Comparison of ENCODE assay signal across 9 mouse cellular contexts in genomic region chr9:120586546-120586945, GRCm38 (mm10). TPM values are rescaled to one million over a fixed set of nuclear protein-coding genes. Genes with fewer than 3 reads are reported as not detected.
DNase-seq lines count a peak whose midpoint lies in the region; ATAC-seq and TF ChIP-seq lines count a peak whose summit lies in the region.
"Had no signal": no experiment of that assay in that cellular context is flagged by ENCODE, and none has a peak within 500 bp of the region (broad histone marks: within the 10 kb centered on the region; RNA-seq: fewer than 3 reads in every experiment).

No protein-coding gene starts in this region.

- no peak overlapping the region for H3K27ac ChIP-seq in heart, embryonic 12.5 days (ENCODE audit: poor library complexity, severe bottlenecking)
- no peak overlapping the region for H3K27ac ChIP-seq in stomach, postnatal 0 days (replicated peaks)
- H3K27ac ChIP-seq: liver, embryonic 15.5 days had no signal

- peaks cover 12% of the 10 kb centered on the region for H3K4me1 ChIP-seq in heart, embryonic 12.5 days (replicated peaks)
- H3K4me1 ChIP-seq in stomach, postnatal 0 days (replicated peaks; ENCODE audit: control insufficient read depth, insufficient read depth): no peaks in the 10 kb centered on the region; the same call in 1 of the 2 replicates

- no peak for ATAC-seq in heart, embryonic 12.5 days (ENCODE audit: insufficient number of reproducible peaks, low FRiP score)
- ATAC-seq in CD4-positive, CD25-positive, alpha-beta regulatory T cell, adult 4 months: peak; percentile 40
- ATAC-seq in stomach, postnatal 0 days (ENCODE audit: low FRiP score, low TSS enrichment): no peak

- no peaks in the 10 kb centered on the region for H3K27me3 ChIP-seq in heart, embryonic 12.5 days (replicated peaks)
- H3K27me3 ChIP-seq in stomach, postnatal 0 days (ENCODE audit: control insufficient read depth, insufficient read depth, low read length): no peaks in the 10 kb centered on the region
- H3K27me3 ChIP-seq: liver, embryonic 15.5 days had no signal

- no peaks in the 10 kb centered on the region for H3K36me3 ChIP-seq in heart, embryonic 12.5 days
- H3K36me3 ChIP-seq in stomach, postnatal 0 days (ENCODE audit: control insufficient read depth, insufficient read depth, low read length): no peaks in the 10 kb centered on the region
- H3K36me3 ChIP-seq: liver, embryonic 15.5 days had no signal

- H3K9ac ChIP-seq in heart, embryonic 12.5 days: no peak overlapping the region
- H3K9ac ChIP-seq in stomach, postnatal 0 days (ENCODE audit: low read length): no peak overlapping the region
- H3K9ac ChIP-seq: liver, embryonic 15.5 days had no signal

- H3K9me3 ChIP-seq in heart, embryonic 12.5 days (replicated peaks): no peaks in the 10 kb centered on the region
- H3K9me3 ChIP-seq in stomach, postnatal 0 days (ENCODE audit: control insufficient read depth, low read length): no peaks in the 10 kb centered on the region
- H3K9me3 ChIP-seq: liver, embryonic 15.5 days had no signal

- no peak for TF ChIP-seq EP300 in stomach, postnatal 0 days (optimal IDR thresholded peaks at IDR 0.05)

- H3K4me2 ChIP-seq in heart, embryonic 12.5 days: no peak overlapping the region
- no peak overlapping the region for H3K4me2 ChIP-seq in stomach, postnatal 0 days (replicated peaks; ENCODE audit: low read depth)
- H3K4me2 ChIP-seq: liver, embryonic 15.5 days had no signal

- H3K4me3 ChIP-seq in heart, embryonic 12.5 days: no peak overlapping the region
- no peak overlapping the region for H3K4me3 ChIP-seq in stomach, postnatal 0 days (ENCODE audit: low read depth, low read length)
- H3K4me3 ChIP-seq: liver, embryonic 15.5 days had no signal

- WGBS in heart, embryonic 12.5 days: 12% methylated on average over 3 of the region's 3 CpGs
- WGBS in stomach, postnatal 0 days: 10% methylated on average over 3 of the region's 3 CpGs

- peak; percentile 93 for TF ChIP-seq CTCF in stomach, postnatal 0 days (IDR thresholded peaks at IDR 0.05; ENCODE audit: low read depth)

- DNase-seq in heart, adult 11 months: peak; percentile 93
- peak; percentile 67 for DNase-seq in c-Kit-negative CD71-positive TER-119-positive erythroid progenitor cells, embryonic 14.5 days (ENCODE audit: low read depth, low spot score)
- peak; percentile 71 for DNase-seq in gastrocnemius, adult 18-20 months (ENCODE audit: low spot score)
- peak; percentile 51 to 86 for DNase-seq in layer of hippocampus, adult 18-20 months (ENCODE audit: low spot score in 2 of 2)
- peak; percentile 90 for DNase-seq in lung, postnatal 36 days
- peak; percentile 80 for DNase-seq in stomach, postnatal 0 days (ENCODE audit: low spot score)

RNA-seq across cellular contexts. Expression of gene Rpl14, which starts 15.3 kb away (rescaled TPM):
- polyA plus RNA-seq in heart, embryonic 12.5 days (2016; fragmentation: Nextera tagmentation; extraction: Ambion mirVana): 476 and 492 TPM in 2 replicates
- 1,000 to 10,000 TPM; 1,931 to 1,996 TPM for polyA plus RNA-seq in CD4-positive, CD25-positive, alpha-beta regulatory T cell, adult 4 months (2017; shearing (Covaris generic))
- 100 to 1,000 TPM; 308 to 335 TPM for total RNA-seq in gastrocnemius, adult 18-20 months (2021)
- 100 to 1,000 TPM; 355 to 365 TPM for total RNA-seq in layer of hippocampus, adult 18-20 months (2021)
- polyA plus RNA-seq in stomach, postnatal 0 days (2015; fragmentation: Nextera tagmentation; extraction: Ambion mirVana): 742 and 777 TPM in 2 replicates

RNA-seq across cellular contexts. Expression of gene Entpd3, which starts 46.9 kb away (rescaled TPM):
- polyA plus RNA-seq in heart, embryonic 12.5 days (2016; fragmentation: Nextera tagmentation; extraction: Ambion mirVana): 0.14 and 0.37 TPM in 2 replicates
- polyA plus RNA-seq in CD4-positive, CD25-positive, alpha-beta regulatory T cell, adult 4 months (2017; shearing (Covaris generic)): not detected
- total RNA-seq in gastrocnemius, adult 18-20 months (2021): not detected
- total RNA-seq in layer of hippocampus, adult 18-20 months (2021): 1 to 10 TPM; 6.6 to 8.7 TPM
- polyA plus RNA-seq in stomach, postnatal 0 days (2015; fragmentation: Nextera tagmentation; extraction: Ambion mirVana): 2.1 and 2.3 TPM in 2 replicates
- polyA plus RNA-seq: liver, embryonic 15.5 days had no signal
